Mouse (Mus musculus) kidney, postnatal 25 days (tissue): ENCODE data around the gene Gsg1l.

Experiments
- DNase-seq, 2 experiments: peaks; one replicate each; pipeline ENCODE4 v3.0.0; 2021; ENCODE audit warnings: mixed read lengths in 2 of 2

Gene Gsg1l

DNA sequence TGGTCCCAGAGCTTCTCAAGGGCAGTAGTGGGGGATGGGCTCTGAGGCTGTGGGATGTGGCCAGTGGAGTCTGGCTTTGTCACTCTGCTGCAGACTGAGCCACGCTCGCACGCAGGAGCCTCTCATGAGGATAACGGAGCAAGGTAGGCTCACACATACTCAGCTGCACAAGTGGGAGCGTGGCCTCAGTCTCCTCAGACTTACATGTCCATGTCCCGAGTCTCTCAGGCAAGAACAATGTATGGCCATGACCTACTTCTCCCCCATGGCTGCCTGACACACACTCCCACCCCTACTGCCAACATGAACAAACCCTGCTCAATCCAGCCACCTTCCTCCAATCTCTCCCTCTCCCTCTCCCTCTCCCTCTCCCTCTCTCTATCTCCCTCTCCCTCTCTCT is 106.8 kb downstream of the Gsg1l start:
- DNase-seq: no peak

DNA sequence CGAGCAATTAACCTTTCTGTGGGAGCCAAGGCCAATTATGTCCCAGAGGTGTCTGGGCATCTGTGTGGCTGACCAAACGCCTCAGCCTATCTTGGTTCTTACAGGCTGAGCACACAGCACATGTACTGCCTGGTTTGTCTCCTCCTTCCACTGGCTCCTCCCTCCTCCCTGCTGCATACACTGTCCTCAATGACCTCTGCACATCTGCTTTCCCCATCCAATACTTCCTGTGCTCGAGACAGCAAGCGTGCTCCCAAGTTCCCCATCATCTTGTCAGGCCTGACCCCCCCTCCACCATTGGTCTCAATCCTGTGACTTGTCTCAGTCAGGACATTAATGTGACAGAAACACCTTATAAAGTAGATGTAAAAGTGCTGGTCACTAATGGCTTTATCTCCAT is 108.3 kb downstream of the Gsg1l start:
- DNase-seq: no peak

- no peak for DNase-seq
Measured at GRCm38 (mm10) chr7:125972776-125973175, 109.4 kb downstream of the Gsg1l start.

- DNase-seq: no peak
Measured at GRCm38 (mm10) chr7:125972174-125972672, 110.0 kb downstream of the Gsg1l start.

DNA sequence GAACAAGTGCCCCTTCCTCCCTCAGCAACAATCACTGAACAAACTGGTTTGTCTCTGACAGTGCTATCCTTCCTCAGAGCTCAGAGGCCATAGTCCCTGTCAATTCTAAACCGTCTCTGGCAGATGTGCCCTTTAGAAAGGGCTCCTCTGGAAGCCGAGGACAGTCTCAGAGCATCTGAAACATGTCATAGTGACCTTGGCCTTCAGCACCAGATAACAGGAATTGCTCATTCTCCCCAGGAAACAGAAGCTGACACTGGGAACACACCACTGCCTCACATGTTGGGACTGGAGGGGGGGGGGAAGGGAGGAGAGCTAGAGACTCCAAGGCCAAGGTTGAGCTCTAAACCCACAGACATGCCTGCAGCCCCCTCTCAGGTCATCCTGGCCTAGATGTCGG is 113.1 kb downstream of the Gsg1l start:
- no peak for DNase-seq

GRCm38 (mm10) chr7:125966402-125967261 is 115.6 kb downstream of the Gsg1l start:
- DNase-seq: no peak

- no peak for DNase-seq
Measured at GRCm38 (mm10) chr7:125964087-125964607, 118.1 kb downstream of the Gsg1l start.

GRCm38 (mm10) chr7:125959294-125960048 is 122.7 kb downstream of the Gsg1l start:
- no peak for DNase-seq

GRCm38 (mm10) chr7:125958856-125959255 is 123.4 kb downstream of the Gsg1l start:
- peak; percentile 20 to 64 for DNase-seq

DNA sequence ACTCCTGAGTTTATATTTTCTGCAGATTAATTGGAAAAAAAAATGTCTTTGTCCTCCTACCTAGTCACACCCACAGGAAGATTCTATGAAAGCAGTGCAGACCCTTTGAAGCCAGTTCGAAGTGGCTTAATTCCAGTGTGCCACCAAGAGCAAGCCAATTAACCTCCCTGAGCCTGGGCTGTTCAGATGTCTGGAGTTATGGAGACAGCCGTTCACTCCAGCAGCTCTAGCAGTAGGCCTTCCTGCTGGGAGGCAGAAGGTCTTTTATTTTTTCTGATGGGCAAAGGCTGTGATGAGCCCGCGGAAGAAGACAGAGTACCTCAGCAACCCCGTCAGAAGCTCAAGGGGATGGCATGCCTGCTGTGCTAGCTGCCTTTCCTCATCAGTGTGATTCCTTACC is 127.2 kb downstream of the Gsg1l start:
- no peak for DNase-seq

GRCm38 (mm10) chr7:125954356-125954878 is 127.8 kb downstream of the Gsg1l start:
- no peak for DNase-seq

DNA sequence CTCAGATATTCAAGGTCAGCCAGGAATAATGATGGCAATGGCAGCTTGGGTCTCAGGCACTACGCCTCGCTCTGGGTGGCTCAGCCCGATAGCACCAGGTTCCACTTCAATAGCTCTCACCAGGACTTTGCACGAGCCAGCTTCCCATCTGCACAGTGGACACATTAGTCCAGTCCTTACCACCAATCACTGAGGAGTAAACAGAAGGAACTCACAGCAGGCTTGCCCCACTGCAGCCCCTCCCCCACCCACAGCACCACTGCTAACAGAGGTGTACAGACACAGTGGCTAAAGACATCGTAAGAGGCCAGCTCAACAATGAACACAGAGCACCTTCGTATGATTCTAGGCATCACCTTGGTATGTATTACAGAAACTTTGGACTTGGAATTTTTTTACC is 128.4 kb downstream of the Gsg1l start:
- peak; percentile 63 to 75 for DNase-seq

- DNase-seq: peak; percentile 13 to 57
Measured at GRCm38 (mm10) chr7:125951911-125952310, 130.3 kb downstream of the Gsg1l start.

GRCm38 (mm10) chr7:125948973-125949372 is 133.2 kb downstream of the Gsg1l start:
- no peak for DNase-seq

GRCm38 (mm10) chr7:125945915-125946314 is 136.3 kb downstream of the Gsg1l start:
- no peak for DNase-seq

- no peak for DNase-seq
Measured at GRCm38 (mm10) chr7:125944631-125945030, 137.6 kb downstream of the Gsg1l start.

GRCm38 (mm10) chr7:125943511-125943910 is 138.7 kb downstream of the Gsg1l start:
- DNase-seq: no peak

- DNase-seq: no peak
Measured at GRCm38 (mm10) chr7:125942365-125943090, 139.7 kb downstream of the Gsg1l start.

DNA sequence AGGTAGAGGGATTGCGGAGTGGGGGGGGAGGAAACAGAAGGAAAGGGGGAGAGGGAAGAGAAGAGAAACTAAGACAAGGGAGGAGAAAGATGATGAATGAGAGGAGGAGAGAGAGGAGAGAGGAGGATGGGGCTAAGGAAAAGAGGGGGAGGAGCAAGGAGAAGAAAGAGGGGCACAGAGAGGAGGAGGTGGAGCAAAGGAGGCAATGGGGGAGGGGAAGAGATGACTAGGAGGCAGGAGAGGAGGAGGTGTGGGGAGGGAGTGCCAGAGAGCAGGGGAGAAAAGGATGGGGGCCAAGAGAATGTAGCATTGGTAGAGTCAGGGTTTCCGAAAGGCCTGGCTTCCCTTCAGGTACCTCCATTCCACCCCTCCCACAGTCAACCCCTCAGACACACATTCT is 147.9 kb downstream of the Gsg1l start:
- DNase-seq: no peak

DNA sequence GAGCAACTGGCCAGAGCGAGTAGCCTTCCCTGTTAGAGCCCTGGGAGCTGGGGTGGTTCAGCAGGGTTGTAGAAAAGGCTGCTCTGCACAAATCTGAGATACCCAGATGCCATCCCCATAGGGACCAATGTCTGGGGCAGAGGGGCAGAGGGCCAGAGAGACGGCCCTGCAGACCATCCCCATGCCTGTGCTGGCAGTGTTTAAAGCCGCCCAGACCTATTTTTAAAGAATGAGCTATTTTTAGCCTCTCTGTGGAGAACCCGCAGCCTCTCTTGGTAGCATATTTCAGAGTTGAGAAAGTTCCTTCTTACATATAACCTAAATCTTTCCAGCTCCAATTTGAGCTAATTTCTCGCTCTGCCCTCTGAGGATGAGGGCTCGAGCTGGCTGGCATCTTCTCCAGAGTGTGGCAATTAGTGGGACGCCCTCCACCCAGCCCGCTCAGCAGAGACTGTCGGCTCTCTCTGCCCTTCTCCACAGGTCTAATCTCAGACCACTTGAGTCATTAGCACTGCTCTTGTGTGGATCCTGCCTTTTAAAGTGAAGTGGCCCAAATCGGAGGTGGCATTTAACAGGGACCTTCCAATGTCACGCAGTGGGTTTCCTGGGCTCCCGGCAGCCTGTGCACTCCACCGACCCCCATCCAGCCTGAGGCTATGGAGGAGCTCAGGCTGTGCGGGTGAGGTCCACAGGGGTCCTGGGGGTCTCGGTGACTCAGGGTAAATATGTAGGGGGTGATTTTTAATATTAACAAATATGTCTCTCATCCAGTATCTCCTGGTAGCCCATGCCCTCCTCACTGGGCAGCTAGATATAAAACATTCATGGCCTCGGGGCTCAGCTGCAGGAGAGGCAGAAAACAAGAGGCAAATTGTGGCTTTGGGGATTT is 148.6 kb downstream of the Gsg1l start:
- no peak for DNase-seq

DNA sequence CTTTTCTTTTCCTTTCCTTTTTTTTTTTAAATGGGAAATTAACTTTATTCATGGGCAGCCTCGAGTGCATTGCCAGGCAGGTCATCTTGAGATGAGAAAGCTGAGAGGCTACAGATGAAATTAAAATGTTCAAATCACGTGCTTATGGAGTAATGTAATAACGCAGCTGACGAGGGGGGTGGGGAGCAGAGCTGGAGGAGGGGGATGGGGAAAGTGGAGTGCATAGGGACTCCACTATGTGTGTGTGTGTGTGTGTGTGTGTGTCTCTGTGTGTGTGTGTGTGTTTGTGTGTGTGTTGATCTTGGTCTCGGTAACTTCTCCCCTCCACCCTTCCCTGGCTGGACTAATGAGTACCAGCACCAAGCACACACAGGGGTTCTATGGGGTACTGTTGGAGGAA is 150.6 kb downstream of the Gsg1l start:
- DNase-seq: no peak

- DNase-seq: no peak
Measured at GRCm38 (mm10) chr7:125924044-125924443, 158.2 kb downstream of the Gsg1l start.
